Comparison of ENCODE assay signal across 11 mouse cellular contexts in the genomic region with DNA sequence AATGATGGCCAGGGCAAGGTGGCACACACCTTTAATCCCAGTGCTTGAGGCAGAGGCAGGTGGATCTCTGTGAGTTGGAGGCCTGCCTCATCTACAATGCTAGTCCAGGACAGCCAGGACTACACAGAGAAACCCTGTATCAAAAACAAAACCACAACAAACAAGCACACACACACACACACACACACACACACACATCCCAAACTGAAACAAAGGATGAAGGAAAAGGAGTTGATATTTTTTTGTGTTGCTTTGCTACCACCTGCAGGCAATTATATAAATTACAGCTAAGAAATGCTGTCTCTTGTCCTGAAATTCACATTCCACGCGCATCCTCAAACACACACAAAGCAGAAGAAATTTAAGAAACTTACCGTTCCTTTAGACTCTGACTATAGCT. TPM values are rescaled to one million over a fixed set of nuclear protein-coding genes. Genes with fewer than 3 reads are reported as not detected.
DNase-seq lines count a peak whose midpoint lies in the region; ATAC-seq and TF ChIP-seq lines count a peak whose summit lies in the region.
"Had no signal": no experiment of that assay in that cellular context is flagged by ENCODE, and none has a peak within 500 bp of the region (broad histone marks: within the 10 kb centered on the region; RNA-seq: fewer than 3 reads in every experiment).

No protein-coding gene starts in this region.

- H3K4me1 ChIP-seq in intestine, postnatal 0 days (replicated peaks; ENCODE audit: control insufficient read depth, insufficient read depth, low read length), result no peaks in the 10 kb centered on the region
- H3K4me1 ChIP-seq in intestine, embryonic 15.5 days (replicated peaks), result no peaks in the 10 kb centered on the region
- H3K4me1 ChIP-seq in midbrain, embryonic 16.5 days (ENCODE audit: control insufficient read depth, insufficient read depth, low read length), result no peaks in the 10 kb centered on the region
- no peaks in the 10 kb centered on the region for H3K4me1 ChIP-seq in midbrain, embryonic 10.5 days
- H3K4me1 ChIP-seq: limb, embryonic 13.5 days had no signal

- TF ChIP-seq CTCF in intestine, postnatal 0 days (IDR thresholded peaks at IDR 0.05; ENCODE audit: low read depth), result peak; percentile 57

- ATAC-seq in CD4-positive, CD25-positive, alpha-beta regulatory T cell, adult 4 months, result no peak
- no peak for ATAC-seq in intestine, postnatal 0 days
- ATAC-seq in intestine, embryonic 15.5 days, result no peak
- peak; percentile 28; the same call in 1 of the 2 replicates for ATAC-seq in midbrain, embryonic 16.5 days
- no peak for ATAC-seq in erythroid progenitor cell, adult 5-6 weeks (replicated peaks; ENCODE audit: low FRiP score, poor library complexity, severe bottlenecking)
- ATAC-seq: intestine, embryonic 16.5 days had no signal

- DNase-seq in CD4-positive, CD25-positive, alpha-beta regulatory T cell, adult 2 months (ENCODE audit: low read depth, low spot score), result peak; percentile 3
- no peak for DNase-seq in midbrain, embryonic 10.5 days (ENCODE audit: low spot score)
- DNase-seq in retina, postnatal 1 day, result peak; percentile 55
- DNase-seq: adrenal gland, postnatal 10 days had no signal

- H3K36me3 ChIP-seq in intestine, postnatal 0 days (ENCODE audit: control insufficient read depth, insufficient read depth), result no peaks in the 10 kb centered on the region
- H3K36me3 ChIP-seq in intestine, embryonic 15.5 days, result no peaks in the 10 kb centered on the region
- no peaks in the 10 kb centered on the region for H3K36me3 ChIP-seq in midbrain, embryonic 16.5 days (ENCODE audit: control insufficient read depth, insufficient read depth, low read length)
- H3K36me3 ChIP-seq in midbrain, embryonic 10.5 days, result peaks cover 20% of the 10 kb centered on the region

- no peak overlapping the region for H3K27ac ChIP-seq in intestine, postnatal 0 days (ENCODE audit: low read depth, low read length)
- H3K27ac ChIP-seq in intestine, embryonic 15.5 days, result no peak overlapping the region
- no peak overlapping the region for H3K27ac ChIP-seq in midbrain, embryonic 16.5 days (ENCODE audit: low read length)
- H3K27ac ChIP-seq in midbrain, embryonic 10.5 days (replicated peaks), result no peak overlapping the region
- H3K27ac ChIP-seq: limb, embryonic 13.5 days had no signal

- H3K4me2 ChIP-seq in intestine, postnatal 0 days (replicated peaks; ENCODE audit: low read depth), result no peak overlapping the region
- H3K4me2 ChIP-seq in intestine, embryonic 15.5 days (replicated peaks), result no peak overlapping the region
- H3K4me2 ChIP-seq in midbrain, embryonic 16.5 days (ENCODE audit: low read length), result no peak overlapping the region
- H3K4me2 ChIP-seq: limb, embryonic 13.5 days had no signal

- H3K9me3 ChIP-seq in intestine, postnatal 0 days (ENCODE audit: control insufficient read depth), result no peaks in the 10 kb centered on the region
- no peaks in the 10 kb centered on the region for H3K9me3 ChIP-seq in intestine, embryonic 15.5 days
- H3K9me3 ChIP-seq in midbrain, embryonic 16.5 days (replicated peaks; ENCODE audit: control insufficient read depth, low read length, poor library complexity, severe bottlenecking), result no peaks in the 10 kb centered on the region
- no peaks in the 10 kb centered on the region for H3K9me3 ChIP-seq in midbrain, embryonic 10.5 days (replicated peaks)
- H3K9me3 ChIP-seq: limb, embryonic 13.5 days had no signal

- no peak overlapping the region for H3K9ac ChIP-seq in intestine, postnatal 0 days (ENCODE audit: low read depth, low read length)
- H3K9ac ChIP-seq in intestine, embryonic 15.5 days, result no peak overlapping the region
- H3K9ac ChIP-seq in midbrain, embryonic 16.5 days (ENCODE audit: low read depth, low read length), result no peak overlapping the region
- H3K9ac ChIP-seq: limb, embryonic 13.5 days had no signal

- no peaks in the 10 kb centered on the region for H3K27me3 ChIP-seq in intestine, postnatal 0 days (replicated peaks; ENCODE audit: control insufficient read depth, insufficient read depth, low read length)
- H3K27me3 ChIP-seq in intestine, embryonic 15.5 days (replicated peaks), result no peaks in the 10 kb centered on the region
- no peaks in the 10 kb centered on the region for H3K27me3 ChIP-seq in midbrain, embryonic 16.5 days (ENCODE audit: control insufficient read depth, insufficient read depth, low read depth, low read length)
- peaks cover 56% of the 10 kb centered on the region for H3K27me3 ChIP-seq in midbrain, embryonic 10.5 days (ENCODE audit: low read depth, poor library complexity, severe bottlenecking)
- H3K27me3 ChIP-seq: limb, embryonic 13.5 days had no signal

- 90% methylated on average over 3 of the region's 3 CpGs for WGBS in intestine, postnatal 0 days
- 85% methylated on average over 3 of the region's 3 CpGs for WGBS in intestine, embryonic 15.5 days
- 84% methylated on average over 3 of the region's 3 CpGs for WGBS in midbrain, embryonic 16.5 days
- 88% methylated on average over 3 of the region's 3 CpGs for WGBS in midbrain, embryonic 10.5 days

- H3K4me3 ChIP-seq in intestine, postnatal 0 days (ENCODE audit: low read depth, low read length), result no peak overlapping the region
- H3K4me3 ChIP-seq in intestine, embryonic 15.5 days (replicated peaks), result no peak overlapping the region
- H3K4me3 ChIP-seq in midbrain, embryonic 16.5 days (ENCODE audit: low read depth, low read length), result no peak overlapping the region
- H3K4me3 ChIP-seq in midbrain, embryonic 10.5 days, result no peak overlapping the region
- H3K4me3 ChIP-seq: limb, embryonic 13.5 days had no signal

RNA-seq across cellular contexts. Expression of gene Pbdc1, which starts 41.9 kb away (rescaled TPM):
- 10 to 100 TPM; 30.6 to 38.5 TPM for polyA plus RNA-seq in CD4-positive, CD25-positive, alpha-beta regulatory T cell, adult 4 months (2017; shearing (Covaris generic))
- polyA plus RNA-seq in intestine, postnatal 0 days (2015; fragmentation: Nextera tagmentation; extraction: Ambion mirVana), result 37.4 and 38.3 TPM in 2 replicates
- 58.2 and 62.7 TPM in 2 replicates for polyA plus RNA-seq in intestine, embryonic 15.5 days (2015; fragmentation: Nextera tagmentation; extraction: Ambion mirVana)
- polyA plus RNA-seq in midbrain, embryonic 16.5 days (2015; fragmentation: Nextera tagmentation; extraction: Ambion mirVana), result 28.9 and 29.4 TPM in 2 replicates
- 77.0 and 81.7 TPM in 2 replicates for polyA plus RNA-seq in midbrain, embryonic 10.5 days (2016; fragmentation: Nextera tagmentation; extraction: Ambion mirVana)
- total RNA-seq in erythroid progenitor cell, adult 5-6 weeks (2015; ENCODE audit: low replicate concordance), result 13.7 and 17.6 TPM in 2 replicates
- 17.3 and 21.6 TPM in 2 replicates for total RNA-seq in erythroid progenitor cell, adult 5-6 weeks (2017; ENCODE audit: low replicate concordance)
